Comparison of ENCODE assay signal across 41 mouse cellular contexts in the genomic region with DNA sequence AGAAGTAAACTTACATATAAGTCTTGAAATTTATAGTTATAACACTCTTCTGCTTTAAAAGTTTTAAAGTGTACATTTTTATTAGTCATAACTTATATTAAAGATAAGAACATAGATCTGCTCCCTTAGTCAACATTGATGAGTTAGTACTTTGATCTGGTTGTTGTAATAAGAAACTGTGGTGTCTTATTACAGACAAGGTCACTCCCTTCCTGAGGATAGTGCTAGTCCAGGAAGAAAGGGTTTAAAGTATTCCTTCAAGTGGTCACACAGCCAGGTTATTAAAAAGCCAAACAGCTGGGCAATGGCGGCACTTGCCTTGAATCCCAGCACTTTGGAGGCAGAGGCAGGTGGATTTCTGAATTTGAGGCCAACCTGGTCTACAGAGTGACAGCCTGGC. TPM values are rescaled to one million over a fixed set of nuclear protein-coding genes. Genes with fewer than 3 reads are reported as not detected.
"Had no signal": no experiment of that assay in that cellular context is flagged by ENCODE, and none has a peak within 500 bp of the region (broad histone marks: within the 10 kb centered on the region; RNA-seq: fewer than 3 reads in every experiment).

No protein-coding gene starts in this region.

- H3K4me3 ChIP-seq: heart, adult 2 months; heart, embryonic 10.5 days; heart, embryonic 12.5 days; heart, embryonic 13.5 days; heart, embryonic 15.5 days; hindbrain, embryonic 10.5 days; hindbrain, embryonic 12.5 days; hindbrain, embryonic 13.5 days; hindbrain, embryonic 15.5 days; kidney, embryonic 15.5 days; layer of hippocampus, adult 2 months; left cerebral cortex, adult 2 months had no signal

- H3K27me3 ChIP-seq: heart, embryonic 12.5 days; heart, embryonic 13.5 days; heart, embryonic 15.5 days; hindbrain, embryonic 12.5 days; hindbrain, embryonic 13.5 days; hindbrain, embryonic 15.5 days; kidney, embryonic 15.5 days had no signal

- H3K9ac ChIP-seq: heart, embryonic 12.5 days; heart, embryonic 13.5 days; heart, embryonic 15.5 days; hindbrain, embryonic 12.5 days; hindbrain, embryonic 13.5 days; hindbrain, embryonic 14.5 days; hindbrain, embryonic 15.5 days; kidney, embryonic 15.5 days had no signal

- H3K27ac ChIP-seq: heart, adult 2 months; heart, embryonic 10.5 days; heart, embryonic 13.5 days; heart, embryonic 15.5 days; hindbrain, embryonic 10.5 days; hindbrain, embryonic 12.5 days; hindbrain, embryonic 13.5 days; hindbrain, embryonic 14.5 days; hindbrain, embryonic 15.5 days; hindbrain, postnatal 0 days; kidney, embryonic 15.5 days; kidney, postnatal 0 days; layer of hippocampus, adult 2 months; left cerebral cortex, adult 2 months had no signal

- H3K36me3 ChIP-seq: heart, embryonic 10.5 days; heart, embryonic 12.5 days; heart, embryonic 13.5 days; heart, embryonic 15.5 days; hindbrain, embryonic 10.5 days; hindbrain, embryonic 12.5 days; hindbrain, embryonic 13.5 days; hindbrain, embryonic 15.5 days; kidney, embryonic 15.5 days had no signal

- ATAC-seq: hindbrain, embryonic 16.5 days; hindbrain, postnatal 0 days; inflammation-experienced regulatory T-cells, adult 6 months had no signal

- DNase-seq: heart, adult 2 months; heart, postnatal 10 days; heart, postnatal 14 days; heart, postnatal 36 days; heart, postnatal 4 days; kidney, adult 11 months; kidney, adult 2 months; kidney, adult 8-10 months; kidney, adult 9 months; kidney, postnatal 10 days; kidney, postnatal 14 days; kidney, postnatal 25 days; kidney, postnatal 36 days; kidney, postnatal 4 days; layer of hippocampus, adult 9-11 months; layer of hippocampus, postnatal 36 days had no signal

- H3K4me2 ChIP-seq: heart, embryonic 11.5 days; heart, embryonic 12.5 days; heart, embryonic 13.5 days; heart, embryonic 15.5 days; hindbrain, embryonic 12.5 days; hindbrain, embryonic 13.5 days; hindbrain, embryonic 14.5 days; hindbrain, embryonic 15.5 days; kidney, embryonic 15.5 days had no signal

- H3K4me1 ChIP-seq: heart, embryonic 10.5 days; heart, embryonic 12.5 days; heart, embryonic 13.5 days; heart, embryonic 15.5 days; hindbrain, embryonic 10.5 days; hindbrain, embryonic 12.5 days; hindbrain, embryonic 13.5 days; hindbrain, embryonic 15.5 days; kidney, embryonic 15.5 days had no signal

- H3K9me3 ChIP-seq: heart, embryonic 10.5 days; heart, embryonic 12.5 days; heart, embryonic 13.5 days; heart, embryonic 15.5 days; hindbrain, embryonic 10.5 days; hindbrain, embryonic 12.5 days; hindbrain, embryonic 13.5 days; hindbrain, embryonic 15.5 days; kidney, embryonic 15.5 days had no signal

RNA-seq across cellular contexts. Expression of gene Rpe65, which starts 25.0 kb away (rescaled TPM):
- polyA plus RNA-seq: heart, adult 2 months; heart, embryonic 10.5 days; heart, embryonic 11.5 days; heart, embryonic 12.5 days; heart, embryonic 13.5 days; heart, embryonic 14.5 days; heart, embryonic 15.5 days; heart, embryonic 16.5 days; heart, postnatal 0 days; hindbrain, embryonic 10.5 days; hindbrain, embryonic 11.5 days; hindbrain, embryonic 12.5 days; hindbrain, embryonic 13.5 days; hindbrain, embryonic 14.5 days; hindbrain, embryonic 15.5 days; hindbrain, embryonic 16.5 days; hindbrain, postnatal 0 days; inflammation-experienced regulatory T-cells, adult 6 months; intestine, embryonic 14.5 days; kidney, adult 2 months; kidney, embryonic 14.5 days; kidney, embryonic 15.5 days; kidney, embryonic 16.5 days; kidney, postnatal 0 days; large intestine, adult 2 months had no signal
